Mouse (Mus musculus): ENCODE results near the gene Spata31d1b. TPM values are rescaled to one million over a fixed set of nuclear protein-coding genes. Genes with fewer than 3 reads are reported as not detected.
"Not testable (repeated sequence)": the region's sequence is repeated elsewhere in the genome, so short reads cannot be mapped to it uniquely, and the experiment has no call there.

Gene Spata31d1b
- 0.08 TPM in 1 of 2 replicates, not detected in the other for polyA plus RNA-seq (2015; fragmentation: Nextera tagmentation; extraction: Ambion mirVana)

GRCm38 (mm10) chr13:59711984-59712383, at the start of gene Spata31d1b:
Gene Spata31d1b (plus strand): TSS chr13:59712284.
- H3K4me2 ChIP-seq (replicated peaks); H3K9ac ChIP-seq; ATAC-seq (ENCODE audit: insufficient number of reproducible peaks, low FRiP score, low TSS enrichment, low read depth); H3K4me3 ChIP-seq (replicated peaks); H3K36me3 ChIP-seq; H3K27ac ChIP-seq (replicated peaks); H3K4me1 ChIP-seq; H3K27me3 ChIP-seq; H3K9me3 ChIP-seq (replicated peaks): not testable (repeated sequence)
- WGBS, result 48% methylated on average over 3 of the region's 3 CpGs

- WGBS, result 89% methylated on average over 19 of the region's 19 CpGs
- ATAC-seq (ENCODE audit: insufficient number of reproducible peaks, low FRiP score, low TSS enrichment, low read depth), result no peak
- Histone ChIP-seq H3K4me2 (replicated peaks) (no peak overlapping the region), H3K27ac (replicated peaks) (no peak overlapping the region), H3K27me3 (no peaks in the 10 kb centered on the region), H3K36me3 (peaks cover 13% of the 10 kb centered on the region; the same call in 1 of the 2 replicates), H3K4me1 (no peaks in the 10 kb centered on the region), H3K9me3 (replicated peaks) (no peaks in the 10 kb centered on the region), H3K4me3 (replicated peaks) (no peak overlapping the region), H3K9ac (no peak overlapping the region)
Observed at GRCm38 (mm10) chr13:59663939-59664712, 48.0 kb upstream of the Spata31d1b start.

- no peaks in the 10 kb centered on the region for H3K27me3 ChIP-seq
- no peak overlapping the region for H3K4me3 ChIP-seq (replicated peaks)
- H3K4me2 ChIP-seq (replicated peaks), result no peak overlapping the region
- H3K36me3 ChIP-seq, result peaks cover 13% of the 10 kb centered on the region; the same call in 1 of the 2 replicates
- 88% methylated on average over 5 of the region's 5 CpGs for WGBS
- no peak for ATAC-seq (ENCODE audit: insufficient number of reproducible peaks, low FRiP score, low TSS enrichment, low read depth)
- H3K27ac ChIP-seq (replicated peaks), result no peak overlapping the region
- no peak overlapping the region for H3K9ac ChIP-seq
- no peaks in the 10 kb centered on the region for H3K4me1 ChIP-seq
- no peaks in the 10 kb centered on the region for H3K9me3 ChIP-seq (replicated peaks)
Observed at GRCm38 (mm10) chr13:59667763-59668162, 44.3 kb upstream of the Spata31d1b start.

- no peak overlapping the region for H3K9ac ChIP-seq
- WGBS, result 78% methylated on average over 11 of the region's 11 CpGs
- H3K9me3 ChIP-seq (replicated peaks), result no peaks in the 10 kb centered on the region
- H3K4me3 ChIP-seq (replicated peaks), result no peak overlapping the region
- no peaks in the 10 kb centered on the region for H3K27me3 ChIP-seq
- ATAC-seq (ENCODE audit: insufficient number of reproducible peaks, low FRiP score, low TSS enrichment, low read depth), result no peak
- H3K27ac ChIP-seq (replicated peaks), result no peak overlapping the region; the same call in 1 of the 2 replicates
- H3K36me3 ChIP-seq, result 0 out of 2 replicates have a peak, but pooled peaks cover 9% of the 10 kb centered on the region
- peaks cover 6% of the 10 kb centered on the region for H3K4me1 ChIP-seq
- no peak overlapping the region for H3K4me2 ChIP-seq (replicated peaks)
Observed at GRCm38 (mm10) chr13:59668501-59669093, 43.5 kb upstream of the Spata31d1b start.

- Histone ChIP-seq H3K9ac (no peak overlapping the region), H3K27me3 (no peaks in the 10 kb centered on the region), H3K4me2 (replicated peaks) (no peak overlapping the region), H3K27ac (replicated peaks) (no peak overlapping the region), H3K36me3 (no peaks in the 10 kb centered on the region), H3K4me3 (replicated peaks) (no peak overlapping the region), H3K9me3 (replicated peaks) (no peaks in the 10 kb centered on the region), H3K4me1 (peaks cover 16% of the 10 kb centered on the region)
- ATAC-seq (ENCODE audit: insufficient number of reproducible peaks, low FRiP score, low TSS enrichment, low read depth), result no peak
- WGBS, result 81% methylated on average over 10 of the region's 10 CpGs
Observed at GRCm38 (mm10) chr13:59669946-59670345, 42.1 kb upstream of the Spata31d1b start.

GRCm38 (mm10) chr13:59671521-59671920, 40.6 kb upstream of the Spata31d1b start:
- Histone ChIP-seq H3K4me1 (peaks cover 16% of the 10 kb centered on the region), H3K9me3 (replicated peaks) (no peaks in the 10 kb centered on the region), H3K9ac (no peak overlapping the region), H3K4me3 (replicated peaks) (no peak overlapping the region), H3K27ac (replicated peaks) (no peak overlapping the region), H3K27me3 (no peaks in the 10 kb centered on the region), H3K36me3 (no peaks in the 10 kb centered on the region), H3K4me2 (replicated peaks) (no peak overlapping the region)
- no peak for ATAC-seq (ENCODE audit: insufficient number of reproducible peaks, low FRiP score, low TSS enrichment, low read depth)
- WGBS, result 72% methylated on average over 2 of the region's 2 CpGs

- 58% methylated on average over 6 of the region's 6 CpGs for WGBS
- H3K4me3 ChIP-seq (replicated peaks), result no peak overlapping the region
- H3K36me3 ChIP-seq, result no peaks in the 10 kb centered on the region
- H3K9ac ChIP-seq, result no peak overlapping the region
- H3K4me2 ChIP-seq (replicated peaks), result no peak overlapping the region
- H3K27ac ChIP-seq (replicated peaks), result no peak overlapping the region
- ATAC-seq (ENCODE audit: insufficient number of reproducible peaks, low FRiP score, low TSS enrichment, low read depth), result no peak
- no peaks in the 10 kb centered on the region for H3K9me3 ChIP-seq (replicated peaks)
- peaks cover 16% of the 10 kb centered on the region for H3K4me1 ChIP-seq
- no peaks in the 10 kb centered on the region for H3K27me3 ChIP-seq
Observed at GRCm38 (mm10) chr13:59672248-59672647, 39.8 kb upstream of the Spata31d1b start.

- no peak overlapping the region for H3K9ac ChIP-seq
- H3K27me3 ChIP-seq, result no peaks in the 10 kb centered on the region
- H3K4me3 ChIP-seq (replicated peaks), result no peak overlapping the region
- no peak overlapping the region for H3K27ac ChIP-seq (replicated peaks)
- no peaks in the 10 kb centered on the region for H3K36me3 ChIP-seq
- ATAC-seq (ENCODE audit: insufficient number of reproducible peaks, low FRiP score, low TSS enrichment, low read depth), result no peak
- peaks cover 16% of the 10 kb centered on the region for H3K4me1 ChIP-seq
- H3K4me2 ChIP-seq (replicated peaks), result no peak overlapping the region
- no peaks in the 10 kb centered on the region for H3K9me3 ChIP-seq (replicated peaks)
- WGBS, result 38% methylated on average over 7 of the region's 7 CpGs
Observed at GRCm38 (mm10) chr13:59673597-59673996, 38.5 kb upstream of the Spata31d1b start.

GRCm38 (mm10) chr13:59674215-59674614, 37.9 kb upstream of the Spata31d1b start:
- Histone ChIP-seq H3K27ac (replicated peaks) (no peak overlapping the region), H3K4me2 (replicated peaks) (peak overlapping the region; percentile 75), H3K9me3 (replicated peaks) (no peaks in the 10 kb centered on the region), H3K36me3 (no peaks in the 10 kb centered on the region), H3K4me1 (peaks cover 16% of the 10 kb centered on the region), H3K4me3 (replicated peaks) (peak overlapping the region; percentile 77), H3K9ac (no peak overlapping the region), H3K27me3 (no peaks in the 10 kb centered on the region)
- 26% methylated on average over 3 of the region's 3 CpGs for WGBS
- ATAC-seq (ENCODE audit: insufficient number of reproducible peaks, low FRiP score, low TSS enrichment, low read depth), result no peak

- Histone ChIP-seq H3K4me3 (replicated peaks) (peak overlapping the region; percentile 77), H3K27ac (replicated peaks) (peak overlapping the region; percentile 72; the same call in 1 of the 2 replicates), H3K36me3 (no peaks in the 10 kb centered on the region), H3K9me3 (replicated peaks) (no peaks in the 10 kb centered on the region), H3K9ac (peak overlapping the region; percentile 21; the same call in 1 of the 2 replicates), H3K27me3 (no peaks in the 10 kb centered on the region), H3K4me2 (replicated peaks) (peak overlapping the region; percentile 75), H3K4me1 (peaks cover 16% of the 10 kb centered on the region)
- WGBS, result 2% methylated on average over 13 of the region's 13 CpGs
- no peak for ATAC-seq (ENCODE audit: insufficient number of reproducible peaks, low FRiP score, low TSS enrichment, low read depth)
Observed at GRCm38 (mm10) chr13:59674761-59675150, 37.3 kb upstream of the Spata31d1b start.

GRCm38 (mm10) chr13:59675151-59676011, 36.7 kb upstream of the Spata31d1b start, which contains the start of gene Golm1:
Gene Golm1 (minus strand): TSS chr13:59675811.
- WGBS, result under 1% methylated on average over 57 of the region's 61 CpGs

More at GRCm38 (mm10) chr13:59675151-59676011, 36.7 kb upstream of the Spata31d1b start, which contains the start of gene Golm1:
- H3K27ac ChIP-seq (replicated peaks), result peak within 1 kb of the TSS; percentile 72
- H3K4me2 ChIP-seq (replicated peaks), result peak within 1 kb of the TSS; percentile 75
- no peaks in the 10 kb centered on the region for H3K27me3 ChIP-seq
- H3K9me3 ChIP-seq (replicated peaks), result no peaks in the 10 kb centered on the region
- no peaks in the 10 kb centered on the region for H3K36me3 ChIP-seq
- peaks cover 16% of the 10 kb centered on the region for H3K4me1 ChIP-seq
- peak within 1 kb of the TSS; percentile 72 for H3K9ac ChIP-seq
- H3K4me3 ChIP-seq (replicated peaks), result peak within 1 kb of the TSS; percentile 77
- peak; percentile 87 for ATAC-seq (ENCODE audit: insufficient number of reproducible peaks, low FRiP score, low TSS enrichment, low read depth)

All from embryonic facial prominence, embryonic 15.5 days (tissue).